Mouse (Mus musculus) heart, postnatal 0 days (tissue): ENCODE results near the gene Adamts8.

Experiments used
- CTCF ChIP-seq: IDR thresholded peaks from 2 replicates; pipeline ENCODE4 v1.5.1; 2016; ENCODE audit warnings: antibody characterized with exemption, control low read depth, low read depth
- EP300 ChIP-seq: IDR thresholded peaks from 2 replicates; pipeline ENCODE4 v1.6.1; 2016; ENCODE audit warnings: antibody characterized with exemption, low read depth

DNA sequence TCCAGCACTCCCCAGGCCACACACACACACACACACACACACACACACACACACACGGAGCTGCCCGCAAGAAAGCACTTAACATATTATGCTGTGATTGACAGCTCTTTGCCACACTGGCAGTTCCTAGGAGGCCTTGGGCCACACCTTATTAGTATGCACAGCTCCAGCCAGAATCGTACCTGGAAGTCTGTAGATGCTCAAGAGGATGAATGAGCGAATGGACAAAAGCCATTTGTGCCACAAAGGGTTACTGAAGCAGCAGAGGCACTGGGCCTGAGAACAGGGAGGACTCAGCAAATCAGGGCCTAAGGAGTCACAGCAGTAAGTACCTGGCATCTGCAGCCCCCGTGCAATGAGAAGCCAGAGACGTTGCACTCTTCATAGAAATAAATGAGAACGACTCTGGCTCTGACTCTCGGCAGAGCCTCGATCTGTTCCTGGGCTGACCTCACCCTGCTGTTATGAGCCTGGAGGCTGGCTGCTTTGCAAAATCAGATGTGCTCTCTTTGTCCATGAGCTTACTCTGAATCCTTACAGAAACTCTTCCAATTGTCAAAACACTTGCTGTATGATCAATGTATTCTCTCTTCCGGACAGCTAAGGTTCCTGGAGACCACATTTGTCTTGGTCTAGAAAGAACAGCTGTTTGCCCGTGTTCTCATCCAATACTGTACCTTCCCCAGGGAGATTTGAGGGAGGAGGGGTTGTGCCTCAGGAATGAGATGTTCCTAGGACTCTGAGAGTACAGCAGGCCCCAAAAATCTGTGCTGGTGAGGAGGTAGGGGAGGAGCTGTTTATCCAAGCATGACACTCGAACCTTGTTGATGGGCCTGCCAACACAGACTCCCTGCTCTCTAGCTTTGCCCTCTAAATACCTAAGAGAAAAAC lies 23.7 kb upstream of the Adamts8 start:
- TF ChIP-seq EP300 (no peak), CTCF (no peak)
